Mouse (Mus musculus): ENCODE measurements around the gene Dchs2. TPM values are rescaled to one million over a fixed set of nuclear protein-coding genes. Genes with fewer than 3 reads are reported as not detected.
A peak's percentile ranks its signal among the peaks of the same experiment; 100 is the strongest.

The Dchs2 gene
- total and polyA plus RNA-seq, 2 experiments from 2014 or later, result 0.48 to 8.5 TPM

DNA sequence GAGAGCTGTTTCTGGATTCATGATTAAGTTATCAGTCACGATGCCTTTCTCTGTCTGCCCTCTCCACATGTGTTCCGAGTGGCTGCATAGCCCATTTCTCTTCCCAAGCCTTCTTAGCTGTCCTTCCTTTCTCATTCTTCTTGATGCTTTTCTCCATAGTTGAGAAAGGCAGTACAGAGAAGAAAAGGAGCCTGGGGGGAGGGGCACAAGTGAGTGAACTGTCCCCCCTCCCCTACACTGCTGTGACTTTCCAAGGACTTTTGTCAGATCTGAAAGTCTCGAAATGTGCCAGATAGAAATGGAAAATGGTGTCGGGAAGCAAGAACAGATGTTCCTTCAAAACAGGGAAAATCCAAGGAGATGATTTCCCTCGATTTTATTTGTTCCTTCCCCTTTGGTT is 118.8 kb downstream of the Dchs2 start:
- Histone ChIP-seq H3K36me3 (ENCODE audit: insufficient read depth) (no peaks in the 10 kb centered on the region), H3K9ac (no peak overlapping the region), H3K27me3 (ENCODE audit: insufficient read depth, low read length) (no peaks in the 10 kb centered on the region), H3K4me2 (ENCODE audit: low read depth) (no peak overlapping the region), H3K27ac (ENCODE audit: low read depth, low read length) (no peak overlapping the region), H3K4me1 (ENCODE audit: insufficient read depth) (no peaks in the 10 kb centered on the region), H3K9me3 (ENCODE audit: low read length) (no peaks in the 10 kb centered on the region), H3K4me3 (ENCODE audit: low read depth, low read length) (no peak overlapping the region)
- TF ChIP-seq CTCF (IDR thresholded peaks at IDR 0.05; ENCODE audit: low read depth), result no peak
- ATAC-seq, result no peak
- WGBS, result 64% methylated on average over 5 of the region's 5 CpGs
- no peak for DNase-seq

DNA sequence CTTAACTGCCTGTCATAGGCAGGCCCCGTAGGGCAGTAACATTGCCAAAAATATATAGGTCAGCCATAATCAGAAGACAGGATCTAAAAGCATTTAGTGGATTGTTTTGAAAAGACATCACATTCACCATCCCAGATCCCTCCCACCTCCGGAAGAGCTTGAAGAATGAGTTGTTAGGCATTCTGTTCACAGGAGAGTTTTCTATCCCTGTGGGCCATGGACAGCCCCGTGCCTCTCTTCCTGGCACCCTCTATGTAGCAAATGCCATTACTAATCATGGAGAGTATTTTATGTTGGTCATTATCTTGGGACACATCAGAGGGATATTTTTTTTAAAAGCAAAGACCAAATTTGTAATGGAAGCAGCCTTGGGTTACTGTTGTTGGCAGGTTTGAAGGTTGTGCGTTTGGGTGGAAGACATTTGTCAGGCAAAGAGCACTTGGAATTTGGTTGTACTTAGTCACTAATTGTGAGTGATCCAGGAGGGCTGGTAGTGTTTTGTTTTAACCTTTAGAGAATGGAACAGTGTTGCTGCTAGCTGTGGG is 122.3 kb downstream of the Dchs2 start:
- no peak for TF ChIP-seq CTCF (IDR thresholded peaks at IDR 0.05; ENCODE audit: low read depth)
- Histone ChIP-seq H3K36me3 (ENCODE audit: insufficient read depth) (no peaks in the 10 kb centered on the region), H3K27ac (ENCODE audit: low read depth, low read length) (no peak overlapping the region), H3K9ac (no peak overlapping the region), H3K4me1 (ENCODE audit: insufficient read depth) (no peaks in the 10 kb centered on the region), H3K27me3 (ENCODE audit: insufficient read depth, low read length) (no peaks in the 10 kb centered on the region), H3K9me3 (ENCODE audit: low read length) (no peaks in the 10 kb centered on the region), H3K4me3 (ENCODE audit: low read depth, low read length) (no peak overlapping the region), H3K4me2 (ENCODE audit: low read depth) (no peak overlapping the region)
- 86% methylated on average over 4 of the region's 4 CpGs for WGBS
- no peak for DNase-seq
- no peak for ATAC-seq

DNA sequence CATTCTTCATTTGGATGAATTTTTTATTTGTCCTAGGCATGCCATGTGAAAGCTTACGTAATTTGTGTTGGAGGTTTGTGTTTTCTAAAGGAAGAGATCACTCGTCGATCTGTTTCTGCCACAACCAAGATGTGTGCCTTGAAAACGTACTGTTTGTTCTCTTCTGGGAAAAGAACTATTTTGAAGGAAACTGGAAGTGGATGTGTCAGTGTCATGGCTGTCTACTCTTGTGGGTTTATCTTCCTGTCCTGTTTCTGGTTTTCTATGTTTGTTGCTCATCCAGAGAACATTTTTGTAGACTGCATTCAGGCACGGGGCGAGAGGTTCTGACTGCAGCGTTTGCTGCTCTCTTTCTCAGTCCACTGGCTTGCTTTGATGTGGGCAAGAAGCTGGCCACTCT is 124.2 kb downstream of the Dchs2 start:
- no peaks in the 10 kb centered on the region for H3K36me3 ChIP-seq (ENCODE audit: insufficient read depth)
- TF ChIP-seq CTCF (IDR thresholded peaks at IDR 0.05; ENCODE audit: low read depth), result no peak
- no peaks in the 10 kb centered on the region for H3K9me3 ChIP-seq (ENCODE audit: low read length)
- no peaks in the 10 kb centered on the region for H3K27me3 ChIP-seq (ENCODE audit: insufficient read depth, low read length)
- no peak overlapping the region for H3K9ac ChIP-seq
- DNase-seq (no peak), ATAC-seq (no peak)
- no peak overlapping the region for H3K4me2 ChIP-seq (ENCODE audit: low read depth)
- H3K27ac ChIP-seq (ENCODE audit: low read depth, low read length), result no peak overlapping the region
- no peaks in the 10 kb centered on the region for H3K4me1 ChIP-seq (ENCODE audit: insufficient read depth)
- no peak overlapping the region for H3K4me3 ChIP-seq (ENCODE audit: low read depth, low read length)
- WGBS, result 85% methylated on average over 7 of the region's 7 CpGs

DNA sequence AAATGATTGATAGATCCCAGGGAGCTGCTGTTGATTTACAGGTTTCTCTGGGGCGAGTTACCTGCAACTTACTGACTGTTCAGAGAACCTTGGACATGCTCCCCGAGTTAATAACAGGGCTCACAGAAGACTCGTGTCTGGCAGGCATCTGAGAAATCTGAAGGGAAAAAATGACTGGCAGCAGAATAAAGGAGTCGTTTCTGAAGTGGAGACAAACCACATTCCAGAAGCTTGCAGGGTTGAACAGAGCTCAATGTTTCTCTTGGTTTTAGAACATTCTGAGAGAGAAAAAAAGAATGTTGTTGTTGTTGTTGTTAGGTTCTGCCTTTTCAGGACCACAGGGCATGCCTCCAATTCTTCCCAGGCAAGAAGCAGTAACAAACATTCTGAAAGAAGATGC is 131.7 kb downstream of the Dchs2 start:
- ATAC-seq (no peak), DNase-seq (no peak)
- H3K27ac ChIP-seq (ENCODE audit: low read depth, low read length), result no peak overlapping the region
- H3K9ac ChIP-seq, result no peak overlapping the region
- 51% methylated on average over 4 of the region's 4 CpGs for WGBS
- H3K4me2 ChIP-seq (ENCODE audit: low read depth), result no peak overlapping the region
- H3K4me3 ChIP-seq (ENCODE audit: low read depth, low read length), result no peak overlapping the region
- H3K4me1 ChIP-seq (ENCODE audit: insufficient read depth), result no peaks in the 10 kb centered on the region
- TF ChIP-seq CTCF (IDR thresholded peaks at IDR 0.05; ENCODE audit: low read depth), result no peak
- H3K9me3 ChIP-seq (ENCODE audit: low read length), result no peaks in the 10 kb centered on the region
- H3K27me3 ChIP-seq (ENCODE audit: insufficient read depth, low read length), result no peaks in the 10 kb centered on the region
- no peaks in the 10 kb centered on the region for H3K36me3 ChIP-seq (ENCODE audit: insufficient read depth)

DNA sequence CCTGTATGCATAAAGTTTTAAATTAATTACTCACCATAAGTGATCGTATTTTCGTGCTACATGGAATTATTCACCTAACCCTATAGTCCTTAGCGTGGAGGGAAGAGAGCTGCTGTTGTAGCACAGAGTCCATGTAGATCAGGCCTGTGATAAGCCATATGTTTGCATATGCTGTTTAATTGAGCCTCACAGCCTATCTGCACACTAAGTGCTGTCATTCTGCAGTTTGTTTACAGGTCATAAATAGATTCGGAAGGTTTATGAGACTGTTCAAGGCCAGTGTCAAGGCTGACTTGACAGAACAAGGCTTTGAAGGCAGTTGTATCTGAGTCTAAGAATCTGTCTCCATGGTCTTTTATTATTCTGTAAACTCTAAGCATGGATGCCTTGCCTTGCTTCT is 138.3 kb downstream of the Dchs2 start:
- no peak overlapping the region for H3K4me3 ChIP-seq (ENCODE audit: low read depth, low read length)
- H3K27ac ChIP-seq (ENCODE audit: low read depth, low read length), result no peak overlapping the region
- ATAC-seq, result no peak
- DNase-seq, result no peak
- 95% methylated on average over 4 of the region's 4 CpGs for WGBS
- TF ChIP-seq CTCF (IDR thresholded peaks at IDR 0.05; ENCODE audit: low read depth), result no peak
- H3K4me2 ChIP-seq (ENCODE audit: low read depth), result no peak overlapping the region
- no peaks in the 10 kb centered on the region for H3K9me3 ChIP-seq (ENCODE audit: low read length)
- H3K27me3 ChIP-seq (ENCODE audit: insufficient read depth, low read length), result no peaks in the 10 kb centered on the region
- no peaks in the 10 kb centered on the region for H3K36me3 ChIP-seq (ENCODE audit: insufficient read depth)
- no peaks in the 10 kb centered on the region for H3K4me1 ChIP-seq (ENCODE audit: insufficient read depth)
- no peak overlapping the region for H3K9ac ChIP-seq

DNA sequence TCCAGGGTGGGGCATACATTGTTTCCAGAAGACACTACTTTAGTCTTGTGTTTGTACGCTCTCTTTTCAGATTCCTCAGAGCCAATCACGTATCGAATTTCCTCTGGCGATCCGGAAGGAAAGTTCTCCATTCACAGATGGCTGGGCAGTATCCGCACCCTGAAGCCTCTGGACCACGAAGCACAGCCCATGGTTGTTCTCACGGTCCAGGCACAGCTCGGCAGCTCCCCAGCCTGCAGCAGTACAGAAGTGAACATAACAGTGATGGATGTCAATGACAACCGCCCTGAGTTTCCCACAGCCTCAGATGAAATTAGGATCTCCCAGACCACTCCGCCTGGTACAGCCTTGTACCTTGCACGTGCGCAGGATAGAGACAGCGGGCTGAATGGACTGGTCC is 142.5 kb downstream of the Dchs2 start:
- Histone ChIP-seq H3K9me3 (ENCODE audit: low read length) (no peaks in the 10 kb centered on the region), H3K36me3 (ENCODE audit: insufficient read depth) (no peaks in the 10 kb centered on the region), H3K9ac (no peak overlapping the region), H3K27me3 (ENCODE audit: insufficient read depth, low read length) (no peaks in the 10 kb centered on the region), H3K4me1 (ENCODE audit: insufficient read depth) (no peaks in the 10 kb centered on the region), H3K4me3 (ENCODE audit: low read depth, low read length) (no peak overlapping the region), H3K4me2 (ENCODE audit: low read depth) (no peak overlapping the region), H3K27ac (ENCODE audit: low read depth, low read length) (no peak overlapping the region)
- no peak for ATAC-seq
- DNase-seq, result no peak
- TF ChIP-seq CTCF (IDR thresholded peaks at IDR 0.05; ENCODE audit: low read depth), result no peak
- WGBS, result 90% methylated on average over 14 of the region's 14 CpGs

DNA sequence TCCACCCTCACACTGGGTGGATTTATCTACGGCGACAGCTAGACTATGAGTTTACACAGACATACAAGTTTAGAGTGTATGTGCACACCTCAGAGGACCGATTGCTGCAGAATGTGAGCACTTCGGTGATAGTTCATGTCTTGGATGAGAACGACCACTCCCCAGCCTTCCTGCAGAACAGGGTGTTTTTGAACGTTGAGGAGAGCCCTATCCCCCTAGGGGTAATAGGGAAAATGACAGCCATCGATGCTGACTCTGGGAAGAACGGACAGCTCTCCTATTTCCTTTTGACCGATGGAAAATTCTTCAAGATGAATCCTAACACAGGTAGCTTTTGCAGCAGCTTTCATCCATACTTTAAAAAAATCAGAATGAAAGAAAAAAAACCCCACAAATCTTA is 143.2 kb downstream of the Dchs2 start:
- no peaks in the 10 kb centered on the region for H3K4me1 ChIP-seq (ENCODE audit: insufficient read depth)
- H3K9me3 ChIP-seq (ENCODE audit: low read length), result no peaks in the 10 kb centered on the region
- H3K4me3 ChIP-seq (ENCODE audit: low read depth, low read length), result no peak overlapping the region
- DNase-seq (no peak), ATAC-seq (no peak)
- no peak overlapping the region for H3K4me2 ChIP-seq (ENCODE audit: low read depth)
- no peak overlapping the region for H3K27ac ChIP-seq (ENCODE audit: low read depth, low read length)
- no peak overlapping the region for H3K9ac ChIP-seq
- H3K36me3 ChIP-seq (ENCODE audit: insufficient read depth), result no peaks in the 10 kb centered on the region
- 60% methylated on average over 9 of the region's 9 CpGs for WGBS
- no peaks in the 10 kb centered on the region for H3K27me3 ChIP-seq (ENCODE audit: insufficient read depth, low read length)
- peak; percentile 37 for TF ChIP-seq CTCF (IDR thresholded peaks at IDR 0.05; ENCODE audit: low read depth)

Measured in forebrain, postnatal 0 days (tissue).